Mouse (Mus musculus) spleen, adult 12 weeks (tissue): Measurements from ENCODE around the gene Cpsf4.
"Not testable (repeated sequence)": the region's sequence is repeated elsewhere in the genome, so short reads cannot be mapped to it uniquely, and the experiment has no call there.

Experiments
- DNase-seq: peaks from one replicate; pipeline ENCODE4 v3.0.0; 2022; ENCODE audit warnings: low spot score

The Cpsf4 gene

GRCm38 (mm10) chr5:145166536-145167305 lies at the start of gene Cpsf4, which contains the start of gene Ptcd1:
Gene Cpsf4 (plus strand): TSS chr5:145167213.
Gene Ptcd1 (minus strand): TSS chr5:145167108.
- DNase-seq: peak; percentile 97

- no peak for DNase-seq
These were observed 49.0 kb upstream of the Cpsf4 start for GRCm38 (mm10) chr5:145118005-145118404.

GRCm38 (mm10) chr5:145118461-145118860 lies 48.6 kb upstream of the Cpsf4 start:
- DNase-seq: no peak

GRCm38 (mm10) chr5:145119385-145119784 lies 47.6 kb upstream of the Cpsf4 start:
- DNase-seq: peak; percentile 32

- no peak for DNase-seq
These were observed 46.1 kb upstream of the Cpsf4 start for GRCm38 (mm10) chr5:145120921-145121320.

- no peak for DNase-seq
These were observed 43.6 kb upstream of the Cpsf4 start for GRCm38 (mm10) chr5:145123396-145123795.

- DNase-seq: no peak
These were observed 40.4 kb upstream of the Cpsf4 start for GRCm38 (mm10) chr5:145126580-145126979.

GRCm38 (mm10) chr5:145129124-145129523 lies 37.9 kb upstream of the Cpsf4 start:
- DNase-seq: no peak

- DNase-seq: not testable (repeated sequence)
These were observed 37.2 kb upstream of the Cpsf4 start for GRCm38 (mm10) chr5:145129773-145130172.

- no peak for DNase-seq
These were observed 36.8 kb upstream of the Cpsf4 start for GRCm38 (mm10) chr5:145130191-145130590.

- no peak for DNase-seq
These were observed 36.0 kb upstream of the Cpsf4 start for GRCm38 (mm10) chr5:145130995-145131394.

- not testable (repeated sequence) for DNase-seq
These were observed 33.7 kb upstream of the Cpsf4 start for GRCm38 (mm10) chr5:145133275-145133674.

GRCm38 (mm10) chr5:145138836-145139235 lies 28.2 kb upstream of the Cpsf4 start:
- DNase-seq: no peak

- DNase-seq: peak; percentile 93
These were observed 27.2 kb upstream of the Cpsf4 start, which contains the start of the genes Pdap1 and Bud31 for GRCm38 (mm10) chr5:145139571-145140519. Gene Pdap1 (minus strand): TSS chr5:145140238. Gene Bud31 (plus strand): TSS chr5:145140362.

- DNase-seq: peak; percentile 32
These were observed 26.4 kb upstream of the Cpsf4 start for GRCm38 (mm10) chr5:145140611-145141010.

- DNase-seq: no peak
These were observed 19.3 kb upstream of the Cpsf4 start for GRCm38 (mm10) chr5:145147748-145148147.

- DNase-seq: no peak
These were observed 17.7 kb upstream of the Cpsf4 start for GRCm38 (mm10) chr5:145149294-145149693.

- DNase-seq: no peak
These were observed 14.3 kb upstream of the Cpsf4 start for GRCm38 (mm10) chr5:145152690-145153089.

GRCm38 (mm10) chr5:145161361-145161760 lies 5.7 kb upstream of the Cpsf4 start:
- DNase-seq: no peak

- no peak for DNase-seq
These were observed 2.3 kb upstream of the Cpsf4 start for GRCm38 (mm10) chr5:145164710-145165109.

GRCm38 (mm10) chr5:145165184-145165583 lies 1.8 kb upstream of the Cpsf4 start:
- DNase-seq: no peak

GRCm38 (mm10) chr5:145167306-145167661 lies 271 bp downstream of the Cpsf4 start:
- DNase-seq: no peak
